Mouse (Mus musculus) erythroid progenitor cell, adult 5-6 weeks (primary cell): Measurements from ENCODE around the gene Nup214. TPM values are rescaled to one million over a fixed set of nuclear protein-coding genes. Genes with fewer than 3 reads are reported as not detected.

Source experiments
- ATAC-seq: replicated peaks from 2 replicates; pipeline ENCODE4 v1.8.0; 2016; ENCODE audit warnings: moderate number of reproducible peaks, mild to moderate bottlenecking, moderate TSS enrichment, inconsistent platforms; ENCODE audit not compliant: poor library complexity, low FRiP score, severe bottlenecking
- total RNA-seq, 2 experiments: library from RNA; stranded (forward) in 1 of 2; stranded (reverse) in 1 of 2; fragments of 150-400 nt in 1 of 2; fragments of 186-747, 209-891 nt in 1 of 2; gene quantifications; 2 replicates each; pipeline versions ENCODE4 v1.2.3 to v1.2.4; 2015 to 2017; ENCODE audit warnings: low replicate concordance in 2 of 2

Gene Nup214
- total RNA-seq (2015; ENCODE audit: low replicate concordance) (77.8 and 87.6 TPM in 2 replicates), total RNA-seq (2017; ENCODE audit: low replicate concordance) (31.2 and 39.5 TPM in 2 replicates)

GRCm38 (mm10) chr2:31974141-31974808 is at the start of gene Nup214:
TSS of gene Nup214 (plus strand) at chr2:31974436.
- ATAC-seq: peak; percentile 98

DNA sequence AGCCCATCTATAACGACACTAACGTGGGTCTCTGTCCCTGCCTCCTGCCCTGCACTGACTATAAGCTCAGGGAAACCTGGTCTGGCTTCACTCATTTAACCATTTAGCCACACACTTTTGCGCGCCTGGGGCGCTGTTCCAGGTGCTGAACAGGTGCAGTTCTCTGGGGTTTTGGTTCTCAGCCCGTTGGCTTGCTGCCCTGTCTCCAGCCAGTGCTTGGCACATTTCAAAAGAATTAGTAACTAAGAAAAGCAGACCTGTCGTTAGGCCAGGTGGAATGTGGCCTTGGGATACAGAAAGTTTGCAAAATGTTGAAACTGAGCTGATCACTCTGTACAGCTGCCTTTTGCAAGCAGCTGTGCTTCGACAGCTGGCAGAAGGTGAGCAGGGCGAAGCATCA is 49.4 kb upstream of the Nup214 start:
- no peak for ATAC-seq

GRCm38 (mm10) chr2:31925936-31926335 is 48.3 kb upstream of the Nup214 start:
- no peak for ATAC-seq

GRCm38 (mm10) chr2:31929664-31930063 is 44.6 kb upstream of the Nup214 start:
- no peak for ATAC-seq

- ATAC-seq: no peak
These were observed 39.7 kb upstream of the Nup214 start for GRCm38 (mm10) chr2:31934551-31934950.

- ATAC-seq: no peak
These were observed 39.2 kb upstream of the Nup214 start for GRCm38 (mm10) chr2:31935054-31935453.

GRCm38 (mm10) chr2:31938298-31938697 is 35.9 kb upstream of the Nup214 start:
- ATAC-seq: no peak

GRCm38 (mm10) chr2:31943011-31943410 is 31.2 kb upstream of the Nup214 start:
- no peak for ATAC-seq

DNA sequence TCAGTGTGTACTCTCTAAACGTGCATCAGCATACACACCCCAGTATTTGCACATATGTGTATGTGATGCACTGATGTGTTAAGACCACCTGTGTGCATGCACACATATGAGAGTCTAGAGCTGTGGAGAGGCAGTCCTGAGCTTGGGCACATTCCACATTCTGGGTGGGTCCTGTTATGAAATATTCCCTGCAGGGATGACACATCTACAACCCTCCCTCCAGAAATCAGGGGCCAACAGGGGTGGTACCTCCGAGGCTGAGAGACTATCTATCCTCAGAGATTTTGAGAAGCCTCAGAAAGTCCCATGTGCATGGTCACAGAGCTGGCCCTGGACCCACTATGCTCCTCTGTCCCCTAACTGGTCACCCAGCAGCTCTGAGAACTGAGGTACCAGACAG is 28.7 kb upstream of the Nup214 start:
- ATAC-seq: no peak

GRCm38 (mm10) chr2:31948392-31948791 is 25.8 kb upstream of the Nup214 start:
- no peak for ATAC-seq

- ATAC-seq: no peak
These were observed 25.4 kb upstream of the Nup214 start for GRCm38 (mm10) chr2:31948801-31949200.

GRCm38 (mm10) chr2:31950058-31950871 is 24.0 kb upstream of the Nup214 start, which contains the start of gene Aif1l:
TSS of gene Aif1l (plus strand) at chr2:31950139.
- ATAC-seq: no peak

GRCm38 (mm10) chr2:31950966-31951365 is 23.3 kb upstream of the Nup214 start:
- ATAC-seq: no peak

DNA sequence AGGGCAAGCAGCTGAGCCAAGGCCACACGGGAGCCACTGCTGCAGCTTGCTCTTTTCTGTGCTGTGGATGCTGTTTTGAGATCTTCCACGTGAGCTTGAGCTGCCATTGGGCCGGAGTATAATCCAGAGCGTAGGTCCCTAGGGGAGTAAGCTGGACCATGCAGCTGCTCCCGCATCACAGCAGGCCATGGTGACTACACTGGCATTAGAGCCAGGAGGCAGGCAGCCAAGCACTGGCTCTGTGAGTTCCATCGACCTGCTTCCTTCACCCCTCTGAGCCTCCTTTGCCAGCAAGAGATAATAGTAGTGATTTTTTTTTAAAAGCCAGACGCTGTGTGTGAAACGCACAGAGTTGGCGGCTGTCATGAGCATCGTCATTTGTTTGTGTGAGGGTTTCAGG is 22.0 kb upstream of the Nup214 start:
- no peak for ATAC-seq

DNA sequence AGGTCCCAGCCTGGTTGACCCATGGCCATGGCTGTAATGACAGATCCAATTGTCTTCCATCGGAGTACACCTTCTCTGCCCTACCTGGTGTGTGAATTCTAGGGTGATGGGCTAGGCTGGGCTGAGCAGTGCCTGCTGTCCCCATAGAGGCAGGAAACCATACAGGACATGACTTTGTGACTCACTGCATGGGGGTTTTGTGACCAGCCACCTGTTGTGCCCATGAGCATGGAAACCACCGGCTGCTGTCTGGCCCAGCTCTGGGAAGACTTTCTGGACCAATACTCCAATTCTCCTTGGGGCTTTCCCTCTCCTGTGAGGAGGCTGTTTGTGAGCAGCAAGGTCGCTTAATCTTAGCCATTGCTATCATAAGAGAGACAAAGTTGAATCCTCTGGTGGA is 21.5 kb upstream of the Nup214 start:
- ATAC-seq: no peak

DNA sequence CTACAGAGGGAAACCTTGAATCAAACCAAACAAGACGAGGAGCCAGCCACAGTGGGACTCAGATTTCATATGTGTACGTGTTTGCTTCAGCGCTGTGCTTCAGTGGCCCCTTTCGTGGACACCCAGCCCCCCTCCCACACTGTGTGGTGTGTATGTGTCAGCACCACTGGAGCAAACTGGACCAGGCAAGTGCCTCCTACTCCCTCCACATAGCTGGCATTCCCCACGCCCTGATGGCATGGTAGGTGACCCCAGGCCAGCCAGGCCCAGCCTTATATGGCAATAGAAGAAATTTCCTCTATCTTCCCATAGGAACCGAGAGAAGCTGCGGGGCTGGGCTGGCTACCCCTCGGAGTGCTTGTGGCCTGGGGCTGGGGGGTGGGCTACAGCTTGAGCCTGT is 20.5 kb upstream of the Nup214 start:
- ATAC-seq: no peak

GRCm38 (mm10) chr2:31954779-31955181 is 19.5 kb upstream of the Nup214 start:
- ATAC-seq: no peak

- ATAC-seq: no peak
These were observed 18.6 kb upstream of the Nup214 start for GRCm38 (mm10) chr2:31955686-31956085.

DNA sequence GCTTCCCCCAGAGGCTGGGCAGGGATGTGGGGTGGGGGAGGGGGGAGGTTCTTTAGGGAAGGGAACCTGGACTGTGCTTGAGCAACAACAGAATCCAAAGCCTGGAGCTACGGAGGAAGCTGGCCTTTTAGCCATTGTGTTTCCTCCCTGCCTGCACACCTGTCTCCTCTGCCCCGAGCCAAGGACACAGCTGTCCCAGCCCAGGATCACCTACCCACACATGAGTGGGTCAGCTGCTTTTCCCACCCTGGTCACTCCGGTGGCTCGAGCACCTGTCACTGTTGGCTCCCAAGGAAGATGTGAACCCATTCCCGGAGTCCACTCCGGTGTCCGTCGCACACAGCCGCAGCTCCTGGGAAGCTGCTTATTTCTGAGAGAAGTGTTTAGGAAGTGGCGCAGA is 17.0 kb upstream of the Nup214 start:
- no peak for ATAC-seq

GRCm38 (mm10) chr2:31960986-31961385 is 13.2 kb upstream of the Nup214 start:
- ATAC-seq: no peak

- no peak for ATAC-seq
These were observed 12.4 kb upstream of the Nup214 start for GRCm38 (mm10) chr2:31961791-31962222.
